Mouse (Mus musculus) midbrain, embryonic 14.5 days (tissue): ENCODE data around the gene Pklr. TPM values are rescaled to one million over a fixed set of nuclear protein-coding genes. Genes with fewer than 3 reads are reported as not detected.

Source experiments
- ATAC-seq: fragments of 200-750 bp; cut with Nextera tagmentation; 2 replicates; pipeline ENCODE4 v1.8.0; 2017; ENCODE audit warnings: moderate number of reproducible peaks, moderate library complexity; ENCODE audit not compliant: low FRiP score, low TSS enrichment
- DNase-seq: peaks from one replicate; pipeline ENCODE4 v3.0.0-alpha.2; 2015
- H3K27ac ChIP-seq: fragments of 300-500 bp; sonication (generic); replicated peaks from 2 replicates; pipeline ENCODE4 v1.5.1; 2014; ENCODE audit warnings: mild to moderate bottlenecking, low read depth, low read length, moderate library complexity
- H3K27me3 ChIP-seq: fragments of 300-500 bp; sonication (generic); 2 replicates; pipeline ENCODE4 v1.6.1; 2014; ENCODE audit warnings: low read length, control low read depth, mixed read lengths; ENCODE audit not compliant: control insufficient read depth, insufficient read depth
- H3K36me3 ChIP-seq: fragments of 300-500 bp; sonication (generic); 2 replicates; pipeline ENCODE4 v1.6.1; 2014; ENCODE audit warnings: low read length, control low read depth; ENCODE audit not compliant: control insufficient read depth, insufficient read depth
- H3K4me1 ChIP-seq: fragments of 300-500 bp; sonication (generic); 2 replicates; pipeline ENCODE4 v1.6.1; 2014; ENCODE audit warnings: mild to moderate bottlenecking, antibody characterized with exemption, low read length, control low read depth; ENCODE audit not compliant: control insufficient read depth, insufficient read depth
- H3K4me2 ChIP-seq: fragments of 300-500 bp; sonication (generic); 2 replicates; pipeline ENCODE4 v1.6.1; 2014; ENCODE audit warnings: mild to moderate bottlenecking, low read length, moderate library complexity
- H3K4me3 ChIP-seq: fragments of 300-500 bp; sonication (generic); replicated peaks from 2 replicates; pipeline ENCODE4 v1.5.1; 2014; ENCODE audit warnings: low read depth, low read length
- H3K9ac ChIP-seq: fragments of 300-500 bp; sonication (generic); replicated peaks from 2 replicates; pipeline ENCODE4 v1.6.1; 2014; ENCODE audit warnings: mild to moderate bottlenecking, low read length, moderate library complexity
- H3K9me3 ChIP-seq: fragments of 300-500 bp; sonication (generic); 2 replicates; pipeline ENCODE4 v1.6.1; 2016; ENCODE audit warnings: low read length, control low read depth, mixed read lengths; ENCODE audit not compliant: control insufficient read depth
- WGBS: fragments of 180-500 bp; shearing (Covaris S2); extraction: QIAGEN DNeasy Blood & Tissue Kit; methylation state at CpG from one replicate; pipeline ENCODE4 v1.1.7; 2014; 5-methylcytosine and 5-hydroxymethylcytosine counted together
- polyA plus RNA-seq: library from polyadenylated mRNA; unstranded; fragments of >200 nt; fragmentation: Nextera tagmentation; extraction: Ambion mirVana; gene quantifications from 2 replicates; pipeline ENCODE4 v1.2.1, GENCODE M21; 2014

The Pklr gene
- polyA plus RNA-seq, 1 experiment from 2014 or later, result 0.29 TPM

GRCm38 (mm10) chr3:89177242-89178106, 41.5 kb downstream of the Pklr start, which contains the start of gene Scamp3:
Gene Scamp3, plus strand, starts transcription at chr3:89177473.
- peak; percentile 97 for DNase-seq
- peak; percentile 95 for ATAC-seq
- peak within 1 kb of the TSS; percentile 96 for H3K4me2 ChIP-seq
- H3K4me1 ChIP-seq, result peaks cover 10% of the 10 kb centered on the region
- H3K27ac ChIP-seq, result peak within 1 kb of the TSS; percentile 69
- H3K4me3 ChIP-seq, result peak within 1 kb of the TSS; percentile 62
- H3K27me3 ChIP-seq, result no peaks in the 10 kb centered on the region
- H3K36me3 ChIP-seq, result peaks cover 79% of the 10 kb centered on the region
- peak within 1 kb of the TSS; percentile 74 for H3K9ac ChIP-seq
- under 1% methylated on average over 43 of the region's 43 CpGs for WGBS
- no peaks in the 10 kb centered on the region for H3K9me3 ChIP-seq

- peak overlapping the region; percentile 62 for H3K4me3 ChIP-seq
- peaks cover 73% of the 10 kb centered on the region for H3K36me3 ChIP-seq
- peak overlapping the region; percentile 74 for H3K9ac ChIP-seq
- H3K27me3 ChIP-seq, result no peaks in the 10 kb centered on the region
- H3K27ac ChIP-seq, result peak overlapping the region; percentile 69
- 7% methylated on average over 6 of the region's 6 CpGs for WGBS
- H3K4me1 ChIP-seq, result peaks cover 10% of the 10 kb centered on the region
- no peaks in the 10 kb centered on the region for H3K9me3 ChIP-seq
- ATAC-seq (no peak), DNase-seq (no peak)
- H3K4me2 ChIP-seq, result peak overlapping the region; percentile 96
Observed at GRCm38 (mm10) chr3:89178107-89178385, 42.1 kb downstream of the Pklr start.

GRCm38 (mm10) chr3:89179056-89179455, 43.1 kb downstream of the Pklr start:
- H3K4me1 ChIP-seq, result peaks cover 18% of the 10 kb centered on the region
- ATAC-seq (no peak), DNase-seq (no peak)
- no peak overlapping the region for H3K4me3 ChIP-seq
- no peaks in the 10 kb centered on the region for H3K9me3 ChIP-seq
- H3K4me2 ChIP-seq, result 0 out of 2 replicates have a peak overlapping the region, but pooled peaks have one; percentile 96
- H3K9ac ChIP-seq, result no peak overlapping the region
- H3K27me3 ChIP-seq, result no peaks in the 10 kb centered on the region
- WGBS, result 94% methylated on average over 11 of the region's 11 CpGs
- H3K27ac ChIP-seq, result no peak overlapping the region
- peaks cover 63% of the 10 kb centered on the region for H3K36me3 ChIP-seq

GRCm38 (mm10) chr3:89181749-89182500, 46.0 kb downstream of the Pklr start:
- H3K27me3 ChIP-seq, result no peaks in the 10 kb centered on the region
- 95% methylated on average over 27 of the region's 27 CpGs for WGBS
- H3K4me2 ChIP-seq, result 0 out of 2 replicates have a peak overlapping the region, but pooled peaks have one; percentile 99
- ATAC-seq (no peak), DNase-seq (no peak)
- no peak overlapping the region for H3K4me3 ChIP-seq
- H3K4me1 ChIP-seq, result peaks cover 23% of the 10 kb centered on the region
- H3K27ac ChIP-seq, result no peak overlapping the region
- no peaks in the 10 kb centered on the region for H3K9me3 ChIP-seq
- H3K36me3 ChIP-seq, result peaks cover 43% of the 10 kb centered on the region
- no peak overlapping the region for H3K9ac ChIP-seq

- Histone ChIP-seq H3K27me3 (no peaks in the 10 kb centered on the region), H3K4me1 (peaks cover 23% of the 10 kb centered on the region), H3K9ac (peak overlapping the region; percentile 86; the same call in 1 of the 2 replicates), H3K4me3 (peak overlapping the region; percentile 61), H3K36me3 (peaks cover 47% of the 10 kb centered on the region), H3K27ac (peak overlapping the region; percentile 86), H3K9me3 (no peaks in the 10 kb centered on the region), H3K4me2 (peak overlapping the region; percentile 99)
- 55% methylated on average over 7 of the region's 7 CpGs for WGBS
- no peak for DNase-seq
- peak; percentile 10; the same call in 1 of the 2 replicates for ATAC-seq
Observed at GRCm38 (mm10) chr3:89182531-89183057, 46.7 kb downstream of the Pklr start.

- ATAC-seq (peak; percentile 91), DNase-seq (peak; percentile 93)
- H3K9me3 ChIP-seq, result no peaks in the 10 kb centered on the region
- H3K36me3 ChIP-seq, result peaks cover 53% of the 10 kb centered on the region
- H3K4me3 ChIP-seq, result peak within 1 kb of the TSS; percentile 61
- peak within 1 kb of the TSS; percentile 86 for H3K27ac ChIP-seq
- H3K4me1 ChIP-seq, result peaks cover 18% of the 10 kb centered on the region
- H3K9ac ChIP-seq, result peak within 1 kb of the TSS; percentile 86
- H3K4me2 ChIP-seq, result peak within 1 kb of the TSS; percentile 99
- WGBS, result 5% methylated on average over 39 of the region's 39 CpGs
- H3K27me3 ChIP-seq, result no peaks in the 10 kb centered on the region
Observed at GRCm38 (mm10) chr3:89183058-89183958, 47.4 kb downstream of the Pklr start, which contains the start of gene Fam189b. Gene Fam189b, plus strand, starts transcription at chr3:89183143.

- DNase-seq (no peak), ATAC-seq (no peak)
- Histone ChIP-seq H3K36me3 (peaks cover 56% of the 10 kb centered on the region), H3K9me3 (no peaks in the 10 kb centered on the region), H3K4me1 (peaks cover 13% of the 10 kb centered on the region), H3K27me3 (no peaks in the 10 kb centered on the region), H3K9ac (peak overlapping the region; percentile 86), H3K4me3 (peak overlapping the region; percentile 61), H3K4me2 (peak overlapping the region; percentile 99), H3K27ac (peak overlapping the region; percentile 86)
- WGBS, result 76% methylated on average over 6 of the region's 6 CpGs
Observed at GRCm38 (mm10) chr3:89183959-89184315, 48.0 kb downstream of the Pklr start.

GRCm38 (mm10) chr3:89187197-89187596, 51.3 kb downstream of the Pklr start:
- ATAC-seq, result no peak
- Histone ChIP-seq H3K4me3 (no peak overlapping the region), H3K27ac (no peak overlapping the region), H3K9ac (no peak overlapping the region), H3K27me3 (no peaks in the 10 kb centered on the region), H3K4me1 (peaks cover 12% of the 10 kb centered on the region), H3K9me3 (no peaks in the 10 kb centered on the region), H3K36me3 (peaks cover 26% of the 10 kb centered on the region), H3K4me2 (no peak overlapping the region)
- 29% methylated on average over 23 of the region's 23 CpGs for WGBS
- DNase-seq, result no peak
